Mouse (Mus musculus) embryonic facial prominence, embryonic 13.5 days (tissue): ENCODE results near the gene Ntn1. TPM values are rescaled to one million over a fixed set of nuclear protein-coding genes. Genes with fewer than 3 reads are reported as not detected.

Experiments used
- ATAC-seq: fragments of 200-750 bp; cut with Nextera tagmentation; 2 replicates; pipeline ENCODE4 v1.8.0; 2017; ENCODE audit warnings: low read depth; ENCODE audit not compliant: insufficient number of reproducible peaks, insufficient read depth, low FRiP score, low TSS enrichment
- H3K27ac ChIP-seq: fragments of 300-500 bp; sonication (generic); 2 replicates; pipeline ENCODE4 v1.5.1; 2015; ENCODE audit warnings: moderate library complexity, mild to moderate bottlenecking, inconsistent platforms
- H3K27me3 ChIP-seq: fragments of 300-500 bp; sonication (generic); 2 replicates; pipeline ENCODE4 v1.6.1; 2015; ENCODE audit warnings: mild to moderate bottlenecking, inconsistent platforms
- H3K36me3 ChIP-seq: fragments of 300-500 bp; sonication (generic); 2 replicates; pipeline ENCODE4 v1.6.1; 2015; ENCODE audit warnings: mild to moderate bottlenecking, inconsistent platforms
- H3K4me1 ChIP-seq: fragments of 300-500 bp; sonication (generic); 2 replicates; pipeline ENCODE4 v1.6.1; 2015; ENCODE audit warnings: inconsistent platforms
- H3K4me2 ChIP-seq: fragments of 300-500 bp; sonication (generic); 2 replicates; pipeline ENCODE4 v1.6.1; 2015; ENCODE audit warnings: moderate library complexity, mild to moderate bottlenecking, inconsistent platforms
- H3K4me3 ChIP-seq: fragments of 300-500 bp; sonication (generic); 2 replicates; pipeline ENCODE4 v1.5.1; 2015; ENCODE audit warnings: mild to moderate bottlenecking, inconsistent platforms
- H3K9ac ChIP-seq: fragments of 300-500 bp; sonication (generic); 2 replicates; pipeline ENCODE4 v1.6.1; 2015; ENCODE audit warnings: mild to moderate bottlenecking, inconsistent platforms
- H3K9me3 ChIP-seq: fragments of 300-500 bp; sonication (generic); 2 replicates; pipeline ENCODE4 v1.6.1; 2016; ENCODE audit warnings: inconsistent platforms
- WGBS: fragments of 180-500 bp; shearing (Covaris S2); methylation state at CpG from one replicate; pipeline ENCODE4 v1.1.7; 2015; ENCODE audit warnings: mixed read lengths; 5-methylcytosine and 5-hydroxymethylcytosine counted together
- polyA plus RNA-seq: library from polyadenylated mRNA; unstranded; fragments of >200 nt; fragmentation: Nextera tagmentation; extraction: Ambion mirVana; gene quantifications from 2 replicates; pipeline ENCODE4 v1.2.1, GENCODE M21; 2015

Ntn1 gene
- polyA plus RNA-seq, 1 experiment from 2014 or later: 7.1 TPM

- no peak for ATAC-seq
- no peak overlapping the region for H3K27ac ChIP-seq
- peaks cover 13% of the 10 kb centered on the region for H3K4me1 ChIP-seq
- no peak overlapping the region for H3K4me3 ChIP-seq
- H3K9ac ChIP-seq: no peak overlapping the region
- no peak overlapping the region for H3K4me2 ChIP-seq
- no peaks in the 10 kb centered on the region for H3K36me3 ChIP-seq
- WGBS: 56% methylated on average over 4 of the region's 4 CpGs
- H3K27me3 ChIP-seq: peaks cover 57% of the 10 kb centered on the region
- no peaks in the 10 kb centered on the region for H3K9me3 ChIP-seq
Measured at GRCm38 (mm10) chr11:68404185-68404584, 3.6 kb upstream of the Ntn1 start.

- Histone ChIP-seq H3K4me3 (no peak overlapping the region), H3K36me3 (no peaks in the 10 kb centered on the region), H3K9ac (no peak overlapping the region), H3K4me2 (no peak overlapping the region), H3K9me3 (no peaks in the 10 kb centered on the region), H3K27ac (no peak overlapping the region), H3K4me1 (peaks cover 15% of the 10 kb centered on the region), H3K27me3 (peaks cover 82% of the 10 kb centered on the region)
- no peak for ATAC-seq
- 18% methylated on average over 5 of the region's 5 CpGs for WGBS
Measured at GRCm38 (mm10) chr11:68401428-68401827, 805 bp upstream of the Ntn1 start.

GRCm38 (mm10) chr11:68400021-68400671 lies 477 bp downstream of the Ntn1 start:
- no peak overlapping the region for H3K27ac ChIP-seq

GRCm38 (mm10) chr11:68399548-68400020 lies 1.0 kb downstream of the Ntn1 start:
- no peak for ATAC-seq
- Histone ChIP-seq H3K36me3 (no peaks in the 10 kb centered on the region), H3K4me1 (peaks cover 15% of the 10 kb centered on the region), H3K4me3 (peak overlapping the region; percentile 54), H3K27ac (no peak overlapping the region), H3K27me3 (peaks cover 96% of the 10 kb centered on the region), H3K4me2 (peak overlapping the region; percentile 95), H3K9me3 (no peaks in the 10 kb centered on the region), H3K9ac (peak overlapping the region; percentile 67)
- under 1% methylated on average over 47 of the region's 47 CpGs for WGBS

More at GRCm38 (mm10) chr11:68400021-68400671, 477 bp downstream of the Ntn1 start:
- peaks cover 90% of the 10 kb centered on the region for H3K27me3 ChIP-seq
- H3K9me3 ChIP-seq: no peaks in the 10 kb centered on the region
- H3K4me2 ChIP-seq: peak overlapping the region; percentile 95
- H3K9ac ChIP-seq: peak overlapping the region; percentile 67
- under 1% methylated on average over 55 of the region's 57 CpGs for WGBS
- H3K36me3 ChIP-seq: no peaks in the 10 kb centered on the region
- peak overlapping the region; percentile 54 for H3K4me3 ChIP-seq
- ATAC-seq: peak; percentile 32; the same call in 1 of the 2 replicates
- H3K4me1 ChIP-seq: peaks cover 15% of the 10 kb centered on the region

GRCm38 (mm10) chr11:68398891-68399547 lies 1.6 kb downstream of the Ntn1 start:
- no peak for ATAC-seq
- Histone ChIP-seq H3K4me3 (peak overlapping the region; percentile 54), H3K9me3 (no peaks in the 10 kb centered on the region), H3K4me1 (peaks cover 15% of the 10 kb centered on the region), H3K27ac (no peak overlapping the region), H3K4me2 (peak overlapping the region; percentile 95), H3K27me3 (peaks cover 99% of the 10 kb centered on the region), H3K36me3 (no peaks in the 10 kb centered on the region), H3K9ac (peak overlapping the region; percentile 67; the same call in 1 of the 2 replicates)
- 7% methylated on average over 24 of the region's 24 CpGs for WGBS

GRCm38 (mm10) chr11:68395546-68395945 lies 5.1 kb downstream of the Ntn1 start:
- Histone ChIP-seq H3K27me3 (peaks cover 98% of the 10 kb centered on the region), H3K4me1 (peaks cover 17% of the 10 kb centered on the region), H3K36me3 (no peaks in the 10 kb centered on the region), H3K4me2 (no peak overlapping the region), H3K4me3 (no peak overlapping the region), H3K9ac (no peak overlapping the region), H3K9me3 (no peaks in the 10 kb centered on the region), H3K27ac (no peak overlapping the region)
- no peak for ATAC-seq
- 32% methylated on average over 5 of the region's 5 CpGs for WGBS

- peaks cover 12% of the 10 kb centered on the region for H3K4me1 ChIP-seq
- H3K4me3 ChIP-seq: no peak overlapping the region
- no peak overlapping the region for H3K4me2 ChIP-seq
- ATAC-seq: no peak
- no peaks in the 10 kb centered on the region for H3K36me3 ChIP-seq
- 27% methylated on average over 4 of the region's 4 CpGs for WGBS
- no peaks in the 10 kb centered on the region for H3K9me3 ChIP-seq
- H3K27ac ChIP-seq: no peak overlapping the region
- peaks cover 96% of the 10 kb centered on the region for H3K27me3 ChIP-seq
- H3K9ac ChIP-seq: no peak overlapping the region
Measured at GRCm38 (mm10) chr11:68394749-68395148, 5.9 kb downstream of the Ntn1 start.

GRCm38 (mm10) chr11:68393897-68394490 lies 6.6 kb downstream of the Ntn1 start:
- Histone ChIP-seq H3K36me3 (no peaks in the 10 kb centered on the region), H3K27ac (no peak overlapping the region), H3K9me3 (no peaks in the 10 kb centered on the region), H3K27me3 (peaks cover 96% of the 10 kb centered on the region), H3K4me1 (peaks cover 9% of the 10 kb centered on the region; the same call in 1 of the 2 replicates), H3K4me2 (no peak overlapping the region), H3K9ac (no peak overlapping the region), H3K4me3 (no peak overlapping the region)
- 35% methylated on average over 2 of the region's 2 CpGs for WGBS
- no peak for ATAC-seq

GRCm38 (mm10) chr11:68390381-68391287 lies 10.0 kb downstream of the Ntn1 start:
- H3K27me3 ChIP-seq: peaks cover 96% of the 10 kb centered on the region
- no peak overlapping the region for H3K4me2 ChIP-seq
- WGBS: 5% methylated on average over 19 of the region's 19 CpGs
- H3K4me3 ChIP-seq: no peak overlapping the region
- no peak overlapping the region for H3K9ac ChIP-seq
- no peaks in the 10 kb centered on the region for H3K36me3 ChIP-seq
- H3K27ac ChIP-seq: no peak overlapping the region
- no peak for ATAC-seq
- peaks cover 24% of the 10 kb centered on the region for H3K4me1 ChIP-seq
- no peaks in the 10 kb centered on the region for H3K9me3 ChIP-seq

GRCm38 (mm10) chr11:68389621-68390020 lies 11.0 kb downstream of the Ntn1 start:
- H3K4me3 ChIP-seq: no peak overlapping the region
- H3K27ac ChIP-seq: no peak overlapping the region
- H3K4me2 ChIP-seq: no peak overlapping the region
- H3K9me3 ChIP-seq: no peaks in the 10 kb centered on the region
- H3K36me3 ChIP-seq: no peaks in the 10 kb centered on the region
- 5% methylated on average over 8 of the region's 8 CpGs for WGBS
- H3K27me3 ChIP-seq: peaks cover 96% of the 10 kb centered on the region
- H3K9ac ChIP-seq: no peak overlapping the region
- H3K4me1 ChIP-seq: peaks cover 34% of the 10 kb centered on the region
- ATAC-seq: no peak

- ATAC-seq: no peak
- 34% methylated on average over 1 of the region's 1 CpGs for WGBS
- H3K4me3 ChIP-seq: no peak overlapping the region
- no peak overlapping the region for H3K4me2 ChIP-seq
- no peaks in the 10 kb centered on the region for H3K36me3 ChIP-seq
- H3K27ac ChIP-seq: no peak overlapping the region
- H3K9me3 ChIP-seq: no peaks in the 10 kb centered on the region
- H3K27me3 ChIP-seq: peaks cover 94% of the 10 kb centered on the region
- peaks cover 40% of the 10 kb centered on the region for H3K4me1 ChIP-seq
- H3K9ac ChIP-seq: no peak overlapping the region
Measured at GRCm38 (mm10) chr11:68388655-68389015, 12.0 kb downstream of the Ntn1 start.
